Mouse (Mus musculus) lung, embryonic 14.5 days (tissue): ENCODE measurements around the gene Ntrk3. TPM values are rescaled to one million over a fixed set of nuclear protein-coding genes. Genes with fewer than 3 reads are reported as not detected.

Experiments used
- ATAC-seq: fragments of 200-750 bp; cut with Nextera tagmentation; 2 replicates; pipeline ENCODE4 v1.8.0; 2017; ENCODE audit warnings: mild to moderate bottlenecking, moderate TSS enrichment, moderate library complexity; ENCODE audit not compliant: insufficient read depth
- DNase-seq: peaks from one replicate; pipeline ENCODE4 v3.0.0-alpha.2; 2015
- H3K27ac ChIP-seq: fragments of 300-500 bp; sonication (generic); 2 replicates; pipeline ENCODE4 v1.5.1; 2014; ENCODE audit warnings: low read depth, mild to moderate bottlenecking, moderate library complexity
- H3K27me3 ChIP-seq: fragments of 300-500 bp; sonication (generic); 2 replicates; pipeline ENCODE4 v1.6.1; 2014; ENCODE audit warnings: low read length, control low read depth; ENCODE audit not compliant: insufficient read depth
- H3K36me3 ChIP-seq: fragments of 300-500 bp; sonication (generic); 2 replicates; pipeline ENCODE4 v1.6.1; 2014; ENCODE audit warnings: control low read depth; ENCODE audit not compliant: insufficient read depth
- H3K4me1 ChIP-seq: fragments of 300-500 bp; sonication (generic); 2 replicates; pipeline ENCODE4 v1.6.1; 2014; ENCODE audit warnings: antibody characterized with exemption, control low read depth; ENCODE audit not compliant: insufficient read depth
- H3K4me2 ChIP-seq: fragments of 300-500 bp; sonication (generic); 2 replicates; pipeline ENCODE4 v1.6.1; 2014; ENCODE audit warnings: mild to moderate bottlenecking
- H3K4me3 ChIP-seq: fragments of 300-500 bp; sonication (generic); 2 replicates; pipeline ENCODE4 v1.5.1; 2014; ENCODE audit warnings: low read depth, low read length
- H3K9ac ChIP-seq: fragments of 300-500 bp; sonication (generic); 2 replicates; pipeline ENCODE4 v1.6.1; 2014
- H3K9me3 ChIP-seq: fragments of 300-500 bp; sonication (generic); 2 replicates; pipeline ENCODE4 v1.6.1; 2016; ENCODE audit warnings: low read depth, low read length, control low read depth
- CTCF ChIP-seq: IDR thresholded peaks from 2 replicates; pipeline ENCODE4 v1.5.1; 2016; ENCODE audit warnings: antibody characterized with exemption, low read depth
- WGBS: fragments of 180-500 bp; shearing (Covaris S2); extraction: QIAGEN DNeasy Blood & Tissue Kit; methylation state at CpG from one replicate; pipeline ENCODE4 v1.1.7; 2014; 5-methylcytosine and 5-hydroxymethylcytosine counted together
- polyA plus RNA-seq: library from polyadenylated mRNA; unstranded; fragments of >200 nt; fragmentation: Nextera tagmentation; extraction: Ambion mirVana; gene quantifications from 2 replicates; pipeline ENCODE4 v1.2.1, GENCODE M21; 2014

Gene Ntrk3
- polyA plus RNA-seq, 1 experiment from 2014 or later = 0.36 TPM

DNA sequence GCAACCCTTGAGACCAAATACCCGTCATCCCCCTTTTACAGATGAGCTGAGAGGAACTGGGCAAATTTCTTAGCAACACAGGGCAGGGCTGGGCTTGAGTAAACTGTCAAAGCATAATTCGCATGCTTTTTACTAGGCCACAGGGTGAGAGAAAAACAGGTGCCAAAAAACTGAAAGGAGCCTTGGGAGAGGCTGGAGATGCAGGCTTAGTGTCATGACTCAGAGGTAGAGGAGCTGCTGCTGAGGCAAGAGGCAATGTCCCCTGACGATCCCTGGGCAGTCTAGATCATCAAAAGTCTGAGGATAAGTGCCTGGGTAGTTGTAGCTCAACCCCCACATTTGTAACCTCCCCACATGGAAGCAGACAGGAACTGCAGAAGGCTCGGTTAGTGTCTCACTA lies 116.7 kb downstream of the Ntrk3 start:
- Histone ChIP-seq H3K27me3 (no peaks in the 10 kb centered on the region), H3K9ac (no peak overlapping the region), H3K4me2 (no peak overlapping the region), H3K27ac (no peak overlapping the region), H3K9me3 (no peaks in the 10 kb centered on the region), H3K4me3 (no peak overlapping the region), H3K36me3 (no peaks in the 10 kb centered on the region), H3K4me1 (no peaks in the 10 kb centered on the region)
- TF ChIP-seq CTCF = no peak
- DNase-seq (no peak), ATAC-seq (no peak)
- WGBS = 31% methylated on average over 4 of the region's 4 CpGs

DNA sequence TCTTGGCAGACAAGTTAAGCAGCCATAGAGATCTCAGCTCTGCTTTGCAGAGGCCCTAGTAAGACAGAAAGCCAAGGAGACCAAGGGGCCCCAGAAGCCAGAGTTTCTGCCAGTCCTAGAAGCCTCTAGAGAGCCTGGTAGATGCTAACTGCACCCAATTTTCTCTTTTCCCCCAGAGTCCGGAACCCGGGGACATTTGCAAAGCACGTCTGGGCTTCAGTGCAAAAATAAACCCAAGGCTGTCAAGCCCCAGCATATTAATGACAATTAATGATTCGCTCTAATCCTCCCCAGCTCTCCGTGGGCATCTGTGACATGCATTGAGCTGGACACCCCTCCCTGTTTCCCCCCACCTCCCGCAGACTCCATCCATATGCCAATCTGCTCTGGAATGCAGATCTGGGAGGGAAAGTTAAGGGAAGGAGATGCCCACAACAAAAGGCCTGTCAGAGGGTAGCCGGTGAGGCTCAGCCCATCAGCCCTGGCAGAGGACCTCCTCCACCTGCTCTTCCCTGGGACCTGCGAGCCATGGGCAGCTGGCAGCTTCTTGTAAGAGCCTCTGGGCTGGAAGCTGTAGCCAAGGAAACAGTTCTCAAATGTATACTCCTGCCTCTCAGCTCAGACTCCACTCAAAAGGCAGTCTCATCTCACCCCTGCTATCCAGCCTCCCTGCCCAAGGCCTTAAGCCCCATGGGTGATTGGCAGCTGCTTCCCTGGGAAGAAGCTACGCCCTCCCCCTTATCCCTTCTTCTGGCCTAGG lies 117.8 kb downstream of the Ntrk3 start:
- TF ChIP-seq CTCF = no peak
- no peaks in the 10 kb centered on the region for H3K9me3 ChIP-seq
- no peaks in the 10 kb centered on the region for H3K4me1 ChIP-seq
- WGBS = 49% methylated on average over 9 of the region's 9 CpGs
- H3K4me2 ChIP-seq = no peak overlapping the region
- H3K36me3 ChIP-seq = no peaks in the 10 kb centered on the region
- H3K27ac ChIP-seq = no peak overlapping the region
- no peaks in the 10 kb centered on the region for H3K27me3 ChIP-seq
- no peak overlapping the region for H3K4me3 ChIP-seq
- H3K9ac ChIP-seq = no peak overlapping the region
- DNase-seq (no peak), ATAC-seq (no peak)

DNA sequence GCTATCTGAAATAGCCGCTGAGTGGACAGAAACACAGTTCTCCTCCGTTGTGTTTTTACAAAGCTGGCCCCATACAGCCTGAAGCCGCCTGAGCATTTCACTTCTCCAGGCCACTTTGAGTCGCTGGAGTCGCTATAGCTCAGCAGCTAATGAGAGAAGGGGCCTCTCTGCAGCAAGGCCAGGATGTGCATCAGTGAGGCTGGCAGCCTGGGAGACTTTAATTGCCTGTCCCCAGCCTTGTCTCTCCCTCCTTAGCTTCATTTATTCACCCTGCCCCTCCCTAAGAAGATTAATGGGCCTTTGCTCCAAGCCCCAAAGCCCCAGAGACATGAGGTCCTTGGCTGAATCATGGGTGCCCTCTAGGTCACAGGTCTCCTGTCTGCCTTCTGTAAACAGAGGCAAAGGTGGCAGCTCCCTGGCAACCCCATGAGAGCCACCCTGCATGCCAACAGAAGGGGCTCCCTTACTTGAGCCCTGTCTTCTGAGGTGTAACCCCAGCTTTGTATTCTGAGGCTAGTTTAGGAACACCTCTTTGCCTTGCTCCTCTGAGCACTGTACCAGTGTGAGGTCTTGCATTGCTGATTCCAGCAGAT lies 132.2 kb downstream of the Ntrk3 start:
- WGBS = 35% methylated on average over 5 of the region's 5 CpGs
- no peaks in the 10 kb centered on the region for H3K36me3 ChIP-seq
- no peak for DNase-seq
- no peak overlapping the region for H3K27ac ChIP-seq
- H3K4me3 ChIP-seq = no peak overlapping the region
- TF ChIP-seq CTCF = no peak
- no peaks in the 10 kb centered on the region for H3K9me3 ChIP-seq
- ATAC-seq = no peak
- H3K27me3 ChIP-seq = no peaks in the 10 kb centered on the region
- H3K9ac ChIP-seq = no peak overlapping the region
- no peak overlapping the region for H3K4me2 ChIP-seq
- H3K4me1 ChIP-seq = no peaks in the 10 kb centered on the region

DNA sequence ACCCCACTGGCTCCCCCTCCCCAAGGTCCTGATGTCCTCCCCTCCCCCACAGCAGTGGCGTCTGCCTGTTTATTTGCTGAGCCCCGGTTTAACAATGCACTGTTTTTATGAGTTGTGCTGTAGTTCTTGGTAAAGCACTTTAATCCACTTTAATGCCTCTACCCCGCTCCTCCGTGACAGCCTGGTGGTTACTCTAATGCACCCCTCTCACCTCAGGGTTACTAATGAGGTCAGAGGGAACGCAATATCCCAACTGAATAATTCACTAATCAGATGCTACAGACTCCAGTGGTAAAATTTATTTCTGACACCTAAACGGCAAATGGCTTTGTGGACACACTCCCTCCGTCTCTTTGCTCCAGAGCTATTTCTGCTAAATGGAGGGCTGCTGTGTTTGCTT lies 133.9 kb downstream of the Ntrk3 start:
- DNase-seq = no peak
- Histone ChIP-seq H3K27ac (no peak overlapping the region), H3K36me3 (no peaks in the 10 kb centered on the region), H3K4me1 (no peaks in the 10 kb centered on the region), H3K4me3 (no peak overlapping the region), H3K9ac (no peak overlapping the region), H3K27me3 (no peaks in the 10 kb centered on the region), H3K4me2 (no peak overlapping the region), H3K9me3 (no peaks in the 10 kb centered on the region)
- WGBS = 21% methylated on average over 7 of the region's 7 CpGs
- TF ChIP-seq CTCF = no peak
- no peak for ATAC-seq

DNA sequence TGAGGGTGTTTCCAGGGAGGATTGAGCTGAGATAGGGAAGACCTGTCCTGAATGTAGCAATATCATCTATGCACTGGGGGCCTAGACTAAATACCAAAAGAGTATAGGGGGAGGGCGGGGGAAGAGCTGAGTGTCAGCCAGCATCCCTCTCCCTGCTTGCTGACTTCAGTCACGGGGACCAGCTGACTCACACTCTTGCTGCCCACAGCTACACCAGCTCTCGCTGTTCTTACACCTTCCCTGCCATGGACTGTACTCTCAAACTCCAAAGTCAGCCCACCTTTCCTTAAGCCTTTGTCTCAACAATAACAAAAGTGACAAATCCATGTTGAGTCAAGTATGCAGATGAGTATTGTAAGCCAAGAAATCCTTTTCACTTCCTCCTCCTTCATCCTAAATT lies 136.0 kb downstream of the Ntrk3 start:
- no peak for ATAC-seq
- H3K27me3 ChIP-seq = peaks cover 7% of the 10 kb centered on the region; the same call in 1 of the 2 replicates
- TF ChIP-seq CTCF = no peak

DNA sequence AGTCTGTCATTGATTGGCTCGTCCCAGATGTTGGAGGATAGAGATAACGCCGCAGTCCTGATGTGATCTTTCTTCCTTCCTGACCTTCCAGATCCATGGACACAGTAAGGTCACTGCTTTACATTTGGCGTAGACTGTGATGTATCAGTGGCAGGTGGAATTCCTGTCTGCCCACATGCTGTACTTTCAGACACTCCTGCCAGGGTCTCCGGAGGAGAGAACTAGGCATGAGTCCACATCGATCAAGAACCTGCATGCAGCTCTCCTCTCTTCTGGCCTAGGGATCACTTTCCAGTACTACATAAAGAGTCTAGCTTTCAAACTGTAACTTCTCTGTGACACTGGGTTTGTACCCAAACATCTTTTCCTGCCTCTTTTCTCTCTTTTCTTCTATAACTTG lies 136.9 kb downstream of the Ntrk3 start:
- Histone ChIP-seq H3K9ac (no peak overlapping the region), H3K4me3 (no peak overlapping the region), H3K36me3 (no peaks in the 10 kb centered on the region), H3K27me3 (peaks cover 7% of the 10 kb centered on the region; the same call in 1 of the 2 replicates), H3K27ac (no peak overlapping the region), H3K4me2 (no peak overlapping the region), H3K9me3 (no peaks in the 10 kb centered on the region), H3K4me1 (no peaks in the 10 kb centered on the region)
- DNase-seq (no peak), ATAC-seq (no peak)
- TF ChIP-seq CTCF = no peak
- 82% methylated on average over 6 of the region's 6 CpGs for whole genome bisulfite sequencing

More for the DNA sequence above, 136.0 kb downstream of the Ntrk3 start:
- Histone ChIP-seq H3K4me3 (no peak overlapping the region), H3K4me1 (no peaks in the 10 kb centered on the region), H3K9ac (no peak overlapping the region), H3K4me2 (no peak overlapping the region), H3K9me3 (no peaks in the 10 kb centered on the region), H3K27ac (no peak overlapping the region), H3K36me3 (no peaks in the 10 kb centered on the region)
- no peak for DNase-seq
- WGBS = 67% methylated on average over 3 of the region's 3 CpGs

DNA sequence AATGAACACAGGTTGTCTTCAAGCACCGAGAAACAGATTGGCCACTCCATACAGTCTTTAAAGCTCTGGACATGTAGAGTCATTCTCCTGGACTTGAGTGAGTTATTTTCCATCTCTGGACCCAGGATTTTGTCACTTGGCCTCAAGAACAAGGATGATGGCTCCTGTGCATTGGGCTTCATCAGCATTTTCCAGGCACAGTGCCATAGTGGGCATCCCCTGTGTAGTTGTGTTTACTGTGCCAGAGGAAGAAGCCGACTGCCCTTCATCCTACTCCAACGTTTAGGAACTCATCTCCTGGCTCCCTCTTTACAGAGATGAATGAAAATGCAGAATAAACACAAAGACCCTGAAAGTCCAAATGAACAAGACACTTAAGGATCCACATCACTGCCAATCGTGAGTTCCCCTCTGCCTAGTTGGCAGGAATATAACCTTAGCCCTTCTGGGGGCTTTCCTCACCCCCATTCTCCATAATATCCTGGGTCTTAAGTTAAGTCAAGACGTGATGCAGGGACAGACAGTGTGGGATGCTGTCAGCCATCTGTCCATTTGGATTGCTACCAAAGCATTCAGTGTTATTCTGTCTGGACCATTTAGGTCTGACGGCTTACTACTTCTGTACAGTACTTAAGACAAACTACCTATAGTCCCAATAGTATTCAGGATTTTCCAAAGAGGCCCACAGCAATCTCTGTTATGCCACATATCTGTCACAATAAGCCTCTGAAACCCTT lies 137.7 kb downstream of the Ntrk3 start:
- Histone ChIP-seq H3K27me3 (peaks cover 7% of the 10 kb centered on the region; the same call in 1 of the 2 replicates), H3K36me3 (no peaks in the 10 kb centered on the region), H3K9me3 (no peaks in the 10 kb centered on the region), H3K4me1 (no peaks in the 10 kb centered on the region), H3K4me3 (no peak overlapping the region), H3K27ac (no peak overlapping the region), H3K4me2 (no peak overlapping the region), H3K9ac (no peak overlapping the region)
- no peak for TF ChIP-seq CTCF
- DNase-seq (no peak), ATAC-seq (no peak)
- 67% methylated on average over 6 of the region's 6 CpGs for WGBS
